Mouse (Mus musculus): ENCODE data around the gene Tspan3. TPM values are rescaled to one million over a fixed set of nuclear protein-coding genes. Genes with fewer than 3 reads are reported as not detected.

Tspan3 gene
- polyA plus RNA-seq, 2 experiments from 2014 or later = 31.0 to 31.4 TPM

GRCm38 (mm10) chr9:56107527-56107926 is 57.8 kb downstream of the Tspan3 start:
- ATAC-seq = no peak

DNA sequence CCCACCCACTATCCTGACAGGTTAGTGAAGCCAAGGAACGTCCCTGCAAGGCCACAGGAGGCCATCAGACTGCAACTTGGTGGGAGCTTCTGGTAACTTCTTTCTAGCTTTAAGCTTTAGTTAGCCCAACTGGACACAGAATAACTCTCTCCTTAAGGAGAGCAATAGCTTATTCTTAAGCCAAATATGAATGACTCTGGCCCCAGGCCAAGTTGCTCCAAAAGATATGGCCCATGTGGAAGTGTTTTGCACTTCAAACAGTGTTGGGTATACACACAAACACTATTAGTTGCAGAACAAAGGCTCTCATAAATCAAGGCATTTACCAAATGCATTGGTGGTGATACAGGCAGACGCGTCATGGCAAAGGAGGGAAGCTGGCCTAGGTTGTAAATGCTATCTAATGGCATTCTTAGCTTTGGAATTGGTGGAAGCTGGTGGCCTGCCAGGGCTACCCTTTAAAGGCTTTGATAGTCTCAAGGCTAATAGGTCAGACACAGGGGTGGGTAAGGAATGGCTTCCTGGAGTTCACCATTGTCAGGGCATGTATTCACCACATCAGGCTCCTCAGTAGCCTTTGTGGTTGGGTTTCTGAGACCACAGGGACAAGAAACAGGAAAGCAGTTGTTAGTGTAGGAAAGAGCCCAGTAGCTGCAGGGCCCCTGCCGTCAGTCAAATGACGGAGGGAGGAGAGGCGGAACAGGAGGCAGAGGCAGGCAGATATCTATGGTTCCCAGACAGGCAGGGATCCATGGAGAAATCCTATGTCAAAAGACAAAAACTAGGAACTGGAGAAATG is 58.8 kb downstream of the Tspan3 start:
- ATAC-seq = no peak

DNA sequence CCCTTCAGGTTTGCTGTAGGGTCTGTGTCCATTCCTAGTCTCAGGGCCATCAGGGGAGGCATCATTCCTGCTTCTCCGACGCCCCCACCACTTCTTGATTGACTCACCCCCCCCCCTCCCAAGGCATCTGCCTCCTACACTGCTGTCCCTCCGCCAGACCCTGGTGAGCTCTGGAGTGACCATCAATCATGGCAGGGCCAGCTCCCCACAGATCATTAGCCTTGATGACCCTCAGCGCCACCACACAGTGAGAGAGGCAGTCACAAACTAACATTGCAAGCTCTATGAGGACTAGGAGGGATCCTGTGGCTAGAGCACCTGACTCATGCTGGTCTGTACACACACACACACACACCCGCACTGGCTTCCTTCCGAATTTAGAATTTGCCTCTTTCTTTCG is 60.4 kb downstream of the Tspan3 start:
- ATAC-seq = no peak

DNA sequence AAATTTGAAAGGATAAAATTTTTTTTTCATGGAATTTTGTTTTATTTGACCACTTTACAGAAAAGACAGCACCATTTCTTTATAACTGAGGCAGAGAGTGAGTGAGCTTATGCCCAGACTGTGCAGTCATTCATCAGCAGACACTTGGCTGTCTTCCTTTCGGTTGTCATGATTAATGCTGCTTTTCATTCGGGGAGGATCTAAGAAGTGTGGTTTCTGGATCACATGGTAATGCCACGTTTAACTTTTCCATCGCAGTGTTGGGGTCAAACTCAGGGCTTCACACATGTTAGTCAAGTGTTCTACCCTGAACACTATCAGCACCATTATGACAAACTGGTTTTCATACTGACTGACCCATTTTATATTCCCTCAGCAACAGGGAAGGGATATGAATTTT is 64.3 kb downstream of the Tspan3 start:
- ATAC-seq = no peak

DNA sequence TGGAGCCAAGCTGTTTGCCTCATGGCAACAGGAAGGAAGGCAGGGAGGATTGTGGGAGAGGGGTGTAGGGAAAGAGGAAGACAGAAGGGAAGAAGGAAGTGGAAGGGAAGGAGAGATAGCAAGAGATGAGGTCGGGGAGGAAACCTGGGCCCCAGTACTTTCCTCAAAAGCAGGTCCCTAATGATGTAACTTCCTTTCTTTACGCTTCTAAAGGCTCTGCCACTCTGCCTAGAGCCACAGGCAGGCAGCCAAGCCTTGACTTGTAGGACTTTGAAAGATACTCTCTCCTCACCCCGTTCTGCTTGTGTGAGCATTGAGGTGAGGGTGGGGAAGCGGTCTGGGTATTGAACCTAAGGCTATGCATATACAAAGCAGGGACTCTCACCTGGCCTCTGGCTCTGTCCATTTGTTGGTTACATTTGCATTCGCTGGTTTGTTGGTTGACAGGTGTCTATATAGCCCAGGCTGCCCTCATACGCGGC is 65.2 kb downstream of the Tspan3 start:
- peak; percentile 13 for ATAC-seq

- ATAC-seq = peak; percentile 53
Measured at GRCm38 (mm10) chr9:56097584-56098298, 67.5 kb downstream of the Tspan3 start.

DNA sequence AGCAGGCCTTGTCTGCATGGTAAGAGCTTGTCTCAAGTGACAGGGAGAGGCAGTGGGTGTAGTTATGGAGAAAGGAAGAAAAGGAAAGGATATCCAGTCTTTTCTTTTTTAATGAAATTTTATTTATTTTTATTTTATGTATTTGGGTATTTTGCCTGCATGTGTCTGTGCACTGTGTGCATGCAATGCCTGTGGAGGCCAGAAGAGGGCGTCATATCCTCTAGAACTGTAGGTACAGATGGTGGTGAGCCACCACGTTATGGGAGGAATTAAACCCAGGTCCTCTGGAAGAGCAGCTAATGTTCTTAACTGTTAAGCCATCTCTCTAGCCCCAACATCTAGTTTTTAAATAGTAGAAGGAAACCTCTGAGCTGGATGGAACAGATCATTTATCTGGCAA is 73.2 kb downstream of the Tspan3 start:
- no peak for ATAC-seq

DNA sequence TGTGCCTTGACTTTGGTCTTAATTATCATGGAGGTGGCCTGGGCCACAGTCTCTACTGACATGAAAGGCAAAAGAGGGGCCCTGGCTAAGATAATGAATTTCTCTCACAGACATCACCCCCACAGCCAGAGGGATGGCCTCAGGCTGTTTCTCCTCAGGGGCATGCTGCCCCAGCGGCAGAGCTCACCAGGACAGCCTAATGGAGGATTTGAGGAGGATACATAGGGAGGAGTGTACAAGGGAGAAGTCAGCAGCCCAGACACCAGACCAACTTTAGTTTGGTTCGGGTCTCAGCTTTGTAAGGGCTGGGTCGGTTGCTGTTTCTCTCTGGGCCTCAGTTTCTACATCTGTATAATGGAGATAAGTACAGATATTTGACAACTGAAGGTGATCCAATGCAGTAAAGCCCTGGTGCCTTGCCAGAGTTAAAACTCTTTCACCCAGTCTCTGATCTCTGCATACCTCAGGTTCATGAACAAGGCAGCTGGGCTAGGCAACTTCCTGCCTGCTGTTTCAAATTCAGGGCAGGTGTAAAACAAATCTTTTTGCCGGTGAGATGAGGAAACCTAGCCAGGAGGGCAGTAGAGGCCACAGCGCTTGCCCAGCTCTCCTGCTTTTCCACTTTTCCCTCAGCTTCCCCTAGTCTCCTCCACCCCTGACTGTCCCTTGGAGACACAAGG is 74.6 kb downstream of the Tspan3 start:
- no peak for ATAC-seq

DNA sequence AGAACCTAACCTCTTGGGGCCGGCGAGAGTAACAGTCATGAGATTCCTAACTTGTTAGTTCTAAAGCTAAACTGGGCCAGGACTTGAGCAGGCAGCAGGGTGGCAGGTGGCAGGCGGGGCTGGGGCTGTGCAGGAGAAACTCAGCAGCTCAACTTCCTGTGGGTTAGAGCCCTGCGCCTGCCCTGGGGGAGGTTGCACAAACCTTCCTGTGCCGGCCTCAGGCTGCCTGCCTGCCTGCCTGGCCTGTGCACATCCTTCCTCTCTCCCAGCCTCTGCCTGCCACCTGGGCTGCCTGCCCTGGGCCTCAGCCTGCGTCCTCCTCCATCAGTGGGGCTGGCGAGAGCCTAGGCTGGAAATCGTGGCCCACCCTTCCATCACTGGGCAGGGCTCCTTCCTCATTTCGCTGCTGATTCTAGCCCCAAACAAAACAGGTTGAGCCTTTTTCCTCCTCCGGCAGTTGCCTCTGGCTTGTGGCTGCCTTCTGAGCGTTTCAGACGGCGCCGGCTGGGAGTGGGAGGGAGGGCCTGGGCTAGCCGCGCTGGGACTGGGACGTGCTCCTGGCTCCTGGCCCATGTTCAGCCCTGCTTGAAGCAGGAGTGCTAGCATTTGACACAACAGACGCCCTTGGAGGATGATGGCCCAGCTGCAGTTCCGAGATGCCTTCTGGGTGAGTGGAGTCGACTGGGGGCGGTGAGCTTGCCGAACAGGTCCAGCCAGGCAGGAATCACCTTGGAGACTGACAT is 75.3 kb downstream of the Tspan3 start, which contains the start of gene Pstpip1:
Gene Pstpip1, plus strand, starts transcription at position 185 of the 743 bp plus-strand sequence.
- peak; percentile 95 for ATAC-seq

DNA sequence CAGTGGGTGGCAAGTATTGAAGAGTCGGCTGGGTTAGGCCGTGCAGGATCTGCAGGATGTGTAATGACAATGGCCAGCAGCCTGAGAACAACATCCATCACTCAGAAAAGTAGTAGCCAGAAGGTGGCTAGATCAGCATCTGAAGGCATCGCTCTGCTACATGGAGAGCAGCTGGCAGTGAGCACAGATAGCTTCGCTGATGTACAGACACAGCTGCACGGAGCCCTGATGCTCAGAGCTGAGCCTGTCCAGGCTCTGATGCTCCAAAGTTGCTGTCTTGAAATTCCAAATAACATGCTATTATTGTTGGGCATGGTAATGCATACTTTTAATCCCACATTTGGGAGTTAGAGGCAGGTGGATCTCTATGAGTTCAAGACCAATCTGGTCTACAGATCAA is 78.8 kb downstream of the Tspan3 start:
- no peak for ATAC-seq

Other genes with a start within 250 kb of the Tspan3 start
- gene Scaper, start 227.4 kb downstream of the Tspan3 start, polyA plus RNA-seq (2017; shearing (Covaris generic)) = 10 to 100 TPM; 20.1 to 25.2 TPM
- not detected for gene 4930563M21Rik, start 154.9 kb downstream of the Tspan3 start, polyA plus RNA-seq (2017; shearing (Covaris generic))
- 10 to 100 TPM; 16.7 to 21.5 TPM for gene Rcn2, start 123.6 kb downstream of the Tspan3 start, polyA plus RNA-seq (2017; shearing (Covaris generic))
- 10 to 100 TPM; 37.9 to 40.7 TPM for gene Pstpip1, start 75.5 kb downstream of the Tspan3 start, polyA plus RNA-seq (2017; shearing (Covaris generic))